Mouse (Mus musculus): ENCODE data around the gene Slirp. TPM values are rescaled to one million over a fixed set of nuclear protein-coding genes. Genes with fewer than 3 reads are reported as not detected.

Slirp gene
- polyA plus RNA-seq, 1 experiment from 2014 or later: 269 TPM

Small RNA genes within 50 kb of the gene (microRNA-seq; reads per million reads assigned to microRNA genes)
- gene Mir3068: 42.3 reads per million, percentile 45 among the genes with 10 or more reads in this experiment

Other genes starting within 250 kb of the Slirp start
- gene Samd15, start 244.2 kb upstream of the Slirp start, polyA plus RNA-seq (2014; fragmentation: Nextera tagmentation; extraction: Ambion mirVana): 1.1 and 1.2 TPM in 2 replicates
- 2.0 and 2.9 TPM in 2 replicates for gene Tmed8, start 243.4 kb upstream of the Slirp start, polyA plus RNA-seq (2014; fragmentation: Nextera tagmentation; extraction: Ambion mirVana)
- 0.33 and 0.69 TPM in 2 replicates for gene Noxred1, start 205.2 kb upstream of the Slirp start, polyA plus RNA-seq (2014; fragmentation: Nextera tagmentation; extraction: Ambion mirVana)
- 42.9 and 50.7 TPM in 2 replicates for gene Vipas39, start 177.6 kb upstream of the Slirp start, polyA plus RNA-seq (2014; fragmentation: Nextera tagmentation; extraction: Ambion mirVana)
- gene Ahsa1, start 177.4 kb upstream of the Slirp start, polyA plus RNA-seq (2014; fragmentation: Nextera tagmentation; extraction: Ambion mirVana): 203 and 219 TPM in 2 replicates
- gene Ism2, start 144.2 kb upstream of the Slirp start, polyA plus RNA-seq (2014; fragmentation: Nextera tagmentation; extraction: Ambion mirVana): 0.36 and 0.54 TPM in 2 replicates
- 65.1 and 85.3 TPM in 2 replicates for gene Sptlc2, start 55.5 kb upstream of the Slirp start, polyA plus RNA-seq (2014; fragmentation: Nextera tagmentation; extraction: Ambion mirVana)
- gene Alkbh1, start 121 bp downstream of the Slirp start, polyA plus RNA-seq (2014; fragmentation: Nextera tagmentation; extraction: Ambion mirVana): 63.7 and 75.6 TPM in 2 replicates
- 142 and 161 TPM in 2 replicates for gene Snw1, start 28.4 kb downstream of the Slirp start, polyA plus RNA-seq (2014; fragmentation: Nextera tagmentation; extraction: Ambion mirVana)
- gene Gm5788, start 50.8 kb downstream of the Slirp start, polyA plus RNA-seq (2014; fragmentation: Nextera tagmentation; extraction: Ambion mirVana): not detected in 2 replicates
- gene Gm8300, start 70.4 kb downstream of the Slirp start, polyA plus RNA-seq (2014; fragmentation: Nextera tagmentation; extraction: Ambion mirVana): not detected in 2 replicates
- not detected in 2 replicates for gene Oog1, start 158.8 kb downstream of the Slirp start, polyA plus RNA-seq (2014; fragmentation: Nextera tagmentation; extraction: Ambion mirVana)
- not detected in 2 replicates for gene Gm4027, start 175.0 kb downstream of the Slirp start, polyA plus RNA-seq (2014; fragmentation: Nextera tagmentation; extraction: Ambion mirVana)
- not detected in 2 replicates for gene Gm16381, start 200.7 kb downstream of the Slirp start, polyA plus RNA-seq (2014; fragmentation: Nextera tagmentation; extraction: Ambion mirVana)

All from kidney, embryonic 14.5 days (tissue).